ENCODE assay signal across 14 mouse cellular contexts in genomic region chr13:43807272-43807675, GRCm38 (mm10). TPM values are rescaled to one million over a fixed set of nuclear protein-coding genes. Genes with fewer than 3 reads are reported as not detected.
A peak's percentile ranks its signal among the peaks of the same experiment; 100 is the strongest.
DNase-seq lines count a peak whose midpoint lies in the region; ATAC-seq and TF ChIP-seq lines count a peak whose summit lies in the region.
"Had no signal": no experiment of that assay in that cellular context is flagged by ENCODE, and none has a peak within 500 bp of the region (broad histone marks: within the 10 kb centered on the region; RNA-seq: fewer than 3 reads in every experiment).

No protein-coding gene starts in this region.

- H3K4me1 ChIP-seq in heart, adult 2 months (ENCODE audit: control insufficient read depth, insufficient read depth, low read length) = peaks cover 4% of the 10 kb centered on the region
- peaks cover 41% of the 10 kb centered on the region for H3K4me1 ChIP-seq in hindbrain, embryonic 10.5 days (replicated peaks)
- H3K4me1 ChIP-seq in hindbrain, postnatal 0 days (ENCODE audit: insufficient read depth, low read length) = peaks cover 8% of the 10 kb centered on the region; the same call in 1 of the 2 replicates
- H3K4me1 ChIP-seq: liver, embryonic 15.5 days had no signal

- WGBS in heart, adult 2 months = 76% methylated on average over 3 of the region's 3 CpGs
- 38% methylated on average over 3 of the region's 3 CpGs for WGBS in hindbrain, embryonic 10.5 days
- WGBS in hindbrain, postnatal 0 days = 29% methylated on average over 3 of the region's 3 CpGs

- no peak overlapping the region for H3K27ac ChIP-seq in heart, adult 2 months
- H3K27ac ChIP-seq in hindbrain, embryonic 10.5 days = peak overlapping the region; percentile 62
- H3K27ac ChIP-seq in hindbrain, postnatal 0 days = peak overlapping the region; percentile 58
- H3K27ac ChIP-seq: liver, embryonic 15.5 days had no signal

- peak overlapping the region; percentile 41; the same call in 1 of the 2 replicates for H3K4me2 ChIP-seq in hindbrain, postnatal 0 days (ENCODE audit: low read depth, low read length)
- H3K4me2 ChIP-seq: liver, embryonic 15.5 days had no signal

- H3K27me3 ChIP-seq in heart, adult 2 months (ENCODE audit: control insufficient read depth, insufficient read depth, low read length) = no peaks in the 10 kb centered on the region
- peaks cover 23% of the 10 kb centered on the region for H3K27me3 ChIP-seq in hindbrain, embryonic 10.5 days (ENCODE audit: insufficient read depth, poor library complexity, severe bottlenecking)
- H3K27me3 ChIP-seq in hindbrain, postnatal 0 days (ENCODE audit: insufficient read depth, low read length) = no peaks in the 10 kb centered on the region
- H3K27me3 ChIP-seq: liver, embryonic 15.5 days had no signal

- TF ChIP-seq EP300 in heart, adult 2 months (IDR thresholded peaks at IDR 0.05; ENCODE audit: insufficient read depth, low read depth, low read length) = no peak

- peak; percentile 89 for DNase-seq in heart, adult 11 months
- DNase-seq in heart, adult 2 months = no peak
- peak; percentile 20 for DNase-seq in hindbrain, embryonic 10.5 days (ENCODE audit: low spot score)
- peak; percentile 67 for DNase-seq in hindbrain, postnatal 0 days (ENCODE audit: low spot score)
- DNase-seq in lung, postnatal 25 days (ENCODE audit: low spot score) = peak; percentile 68
- DNase-seq in adrenal gland, adult 8-10 months = no peak
- DNase-seq in spleen, postnatal 36 days (ENCODE audit: low spot score in 2 of 2) = no peak
- DNase-seq: cerebellum, adult 9-11 months; heart, postnatal 10 days; kidney, adult 11 months; kidney, postnatal 36 days; right cerebral cortex, postnatal 4 days had no signal

- intact Hi-C loops in heart, adult 2 months (cut with DNase I) = no loop called here

- ATAC-seq in hindbrain, postnatal 0 days = peak; percentile 84

- H3K79me2 ChIP-seq in heart, adult 2 months (replicated peaks; ENCODE audit: control insufficient read depth, insufficient read depth, low read length) = no peaks in the 10 kb centered on the region

- TF ChIP-seq POLR2A in heart, adult 2 months (IDR thresholded peaks at IDR 0.05; ENCODE audit: insufficient read depth, low read depth, low read length) = no peak

- H3K9me3 ChIP-seq in hindbrain, embryonic 10.5 days = no peaks in the 10 kb centered on the region
- H3K9me3 ChIP-seq in hindbrain, postnatal 0 days (ENCODE audit: low read length) = no peaks in the 10 kb centered on the region
- H3K9me3 ChIP-seq: liver, embryonic 15.5 days had no signal

- TF ChIP-seq CTCF in heart, adult 2 months (IDR thresholded peaks at IDR 0.05) = no peak
- TF ChIP-seq CTCF in hindbrain, postnatal 0 days (IDR thresholded peaks at IDR 0.05; ENCODE audit: low read depth) = no peak

- no peaks in the 10 kb centered on the region for H3K36me3 ChIP-seq in heart, adult 2 months (ENCODE audit: control insufficient read depth, insufficient read depth, low read length)
- no peaks in the 10 kb centered on the region for H3K36me3 ChIP-seq in hindbrain, embryonic 10.5 days
- H3K36me3 ChIP-seq in hindbrain, postnatal 0 days (ENCODE audit: insufficient read depth, low read length) = no peaks in the 10 kb centered on the region
- H3K36me3 ChIP-seq: liver, embryonic 15.5 days had no signal

- H3K4me3 ChIP-seq in heart, adult 2 months = no peak overlapping the region
- H3K4me3 ChIP-seq in hindbrain, embryonic 10.5 days = no peak overlapping the region; the same call in 1 of the 2 replicates
- no peak overlapping the region for H3K4me3 ChIP-seq in hindbrain, postnatal 0 days (ENCODE audit: low read length)
- H3K4me3 ChIP-seq: liver, embryonic 15.5 days had no signal

- no peak overlapping the region for H3K9ac ChIP-seq in heart, adult 2 months (ENCODE audit: low read depth, low read length)
- H3K9ac ChIP-seq in hindbrain, postnatal 0 days (replicated peaks; ENCODE audit: low read length) = no peak overlapping the region
- H3K9ac ChIP-seq: liver, embryonic 15.5 days had no signal

RNA-seq across cellular contexts. Expression of gene Cd83, which starts 22.7 kb away (rescaled TPM):
- total RNA-seq in heart, adult 2 months (2021) = 1 to 10 TPM; 2.4 to 2.8 TPM
- 3.2 and 4.3 TPM in 2 replicates for polyA plus RNA-seq in heart, adult 2 months (2012; rRNA removed)
- 4.0 and 5.4 TPM in 2 replicates for polyA plus RNA-seq in hindbrain, embryonic 10.5 days (2016; fragmentation: Nextera tagmentation; extraction: Ambion mirVana)
- 43.7 and 45.4 TPM in 2 replicates for total RNA-seq in hindbrain, postnatal 0 days (2014; rRNA removed)
- 38.5 and 38.6 TPM in 2 replicates for polyA plus RNA-seq in hindbrain, postnatal 0 days (2015; fragmentation: Nextera tagmentation; extraction: Ambion mirVana)
- total RNA-seq in adrenal gland, adult 8-10 months (2022) = 1 to 10 TPM; 2.2 to 5.8 (median 3.8) TPM
- total RNA-seq: granulocyte monocyte progenitor cell, adult 5-6 weeks had no signal

Comparison
In these comparisons a context has a peak if more than half of its experiments do, and no peak if none do; other contexts are left out.
1. DNase-seq: peak in heart, adult 11 months (single experiment), hindbrain, embryonic 10.5 days (single experiment), hindbrain, postnatal 0 days (single experiment) and lung, postnatal 25 days (single experiment); none in heart, adult 2 months (0 of 2), adrenal gland, adult 8-10 months (single experiment) and spleen, postnatal 36 days (0 of 2).